Mouse (Mus musculus) regulatory T cell (primary cell): ENCODE data around the gene Kcnab2.

ENCODE experiments used
- in situ Hi-C: fragments of 300-600 bp; cut with MboI, MseI; formaldehyde crosslinking; loops from one replicate; pipeline ENCODE4 v1.15.1; 2025; ENCODE audit warnings: high pct_unique_total_duplicates

Kcnab2 gene

GRCm38 (mm10) chr4:152477466-152478223, at the start of gene Kcnab2:
Gene Kcnab2, minus strand, starts transcription at chr4:152477871.
- in situ Hi-C loops, result loop anchor here (5.0 kb wide), 1 partner anchor 150 kb away; the partner anchor contains the start of gene Rpl22

- in situ Hi-C loops, result no loop called here
Observed at GRCm38 (mm10) chr4:152520083-152520482, 42.4 kb upstream of the Kcnab2 start.

- in situ Hi-C loops, result no loop called here
Observed at GRCm38 (mm10) chr4:152519106-152519505, 41.4 kb upstream of the Kcnab2 start.

- in situ Hi-C loops, result no loop called here
Observed at GRCm38 (mm10) chr4:152514884-152515283, 37.2 kb upstream of the Kcnab2 start.

- in situ Hi-C loops, result no loop called here
Observed at GRCm38 (mm10) chr4:152512221-152512925, 34.7 kb upstream of the Kcnab2 start.

GRCm38 (mm10) chr4:152494360-152494879, 16.7 kb upstream of the Kcnab2 start:
- in situ Hi-C loops, result no loop called here

- in situ Hi-C loops, result no loop called here
Observed at GRCm38 (mm10) chr4:152491250-152491899, 13.7 kb upstream of the Kcnab2 start.

- in situ Hi-C loops, result no loop called here
Observed at GRCm38 (mm10) chr4:152490311-152490710, 12.6 kb upstream of the Kcnab2 start.

GRCm38 (mm10) chr4:152488046-152488445, 10.4 kb upstream of the Kcnab2 start:
- in situ Hi-C loops, result no loop called here

GRCm38 (mm10) chr4:152480426-152480825, 2.8 kb upstream of the Kcnab2 start:
- in situ Hi-C loops, result no loop called here

GRCm38 (mm10) chr4:152478224-152478567, 525 bp upstream of the Kcnab2 start:
- in situ Hi-C loops, result loop anchor here (5.0 kb wide), 1 partner anchor 151 kb away; the partner anchor contains the start of gene Rpl22

- in situ Hi-C loops, result loop anchor here (5.0 kb wide), 1 partner anchor 150 kb away; the partner anchor contains the start of gene Rpl22
Observed at GRCm38 (mm10) chr4:152477106-152477465, 585 bp downstream of the Kcnab2 start.

- in situ Hi-C loops, result loop anchor here (5.0 kb wide), 1 partner anchor 149 kb away; the partner anchor contains the start of gene Rpl22
Observed at GRCm38 (mm10) chr4:152476427-152477023, 1.1 kb downstream of the Kcnab2 start, which contains the start of gene Nphp4. Gene Nphp4, plus strand, starts transcription at chr4:152476706.

GRCm38 (mm10) chr4:152475941-152476340, 1.7 kb downstream of the Kcnab2 start:
- in situ Hi-C loops, result loop anchor here (5.0 kb wide), 1 partner anchor 149 kb away; the partner anchor contains the start of gene Rpl22

- in situ Hi-C loops, result no loop called here
Observed at GRCm38 (mm10) chr4:152467951-152468350, 9.7 kb downstream of the Kcnab2 start.

GRCm38 (mm10) chr4:152466601-152467000, 11.1 kb downstream of the Kcnab2 start:
- in situ Hi-C loops, result no loop called here

- in situ Hi-C loops, result no loop called here
Observed at GRCm38 (mm10) chr4:152465116-152465515, 12.6 kb downstream of the Kcnab2 start.

- in situ Hi-C loops, result no loop called here
Observed at GRCm38 (mm10) chr4:152463147-152463546, 14.5 kb downstream of the Kcnab2 start.

GRCm38 (mm10) chr4:152462516-152462915, 15.2 kb downstream of the Kcnab2 start:
- in situ Hi-C loops, result no loop called here

- in situ Hi-C loops, result no loop called here
Observed at GRCm38 (mm10) chr4:152457673-152458072, 20.0 kb downstream of the Kcnab2 start.

GRCm38 (mm10) chr4:152456609-152457008, 21.1 kb downstream of the Kcnab2 start:
- in situ Hi-C loops, result no loop called here
